Mouse (Mus musculus): Measurements from ENCODE around the gene 4931409K22Rik.

GRCm38 (mm10) chr5:24540387-24541143, 16.0 kb downstream of the 4931409K22Rik start, which contains the start of gene Asb10:
- TF ChIP-seq TCF12 (IDR thresholded peaks at IDR 0.05; ENCODE audit: low read depth, low read length) (no peak), CTCF (conservative IDR thresholded peaks at IDR 0.05 in 1 of 2, IDR thresholded peaks at IDR 0.05 in 1 of 2; ENCODE audit: low read depth in 2 of 2, low read length in 2 of 2) (no peak), SIN3A (IDR thresholded peaks at IDR 0.05; ENCODE audit: low read length) (no peak)

Data from CH12.LX (cell line).